Mouse (Mus musculus): ENCODE measurements around the gene Adgrf3.

Adgrf3 gene

DNA sequence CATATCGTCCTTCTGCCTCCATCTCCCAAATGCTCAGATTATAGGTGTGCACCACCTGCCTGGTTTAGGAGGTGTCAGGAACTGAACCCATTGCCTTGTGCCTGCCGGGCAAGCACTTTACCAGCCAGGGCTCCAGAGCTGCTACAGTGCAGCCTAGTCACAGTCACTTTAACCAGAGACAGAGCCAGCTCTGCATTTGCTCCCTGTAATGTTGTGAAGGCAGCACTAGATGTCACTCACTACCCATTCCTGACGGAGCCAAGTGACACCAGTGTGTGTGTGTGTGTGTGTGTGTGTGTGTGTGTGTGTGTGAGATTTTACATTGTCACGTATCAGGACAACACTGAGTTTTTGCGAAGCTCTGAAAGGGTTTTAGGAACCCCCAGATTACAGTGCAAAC is 4.0 kb downstream of the Adgrf3 start:
- no peak for DNase-seq

- no peak for DNase-seq
These were observed 7.3 kb downstream of the Adgrf3 start for GRCm38 (mm10) chr5:30198257-30198656.

DNA sequence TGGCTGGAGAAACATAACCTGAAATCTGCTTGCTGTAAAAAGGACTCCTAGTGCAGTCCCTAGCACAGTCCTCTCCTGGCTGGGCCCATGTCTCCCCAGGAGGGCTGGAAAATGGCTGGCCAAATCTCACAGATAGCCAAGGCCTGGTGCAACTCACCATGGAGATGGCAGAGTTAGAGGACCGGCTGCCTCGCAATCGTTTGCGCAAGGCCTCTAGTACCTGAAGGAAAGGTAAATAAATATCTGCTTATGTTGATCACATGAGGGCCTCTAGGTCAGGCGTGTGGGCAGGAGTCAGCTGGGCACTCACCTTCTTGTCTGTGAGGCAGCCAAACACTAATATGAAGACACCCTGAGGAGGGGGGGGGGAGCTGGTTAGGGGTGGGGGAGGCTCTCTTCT is 10.2 kb downstream of the Adgrf3 start:
- no peak for DNase-seq

DNA sequence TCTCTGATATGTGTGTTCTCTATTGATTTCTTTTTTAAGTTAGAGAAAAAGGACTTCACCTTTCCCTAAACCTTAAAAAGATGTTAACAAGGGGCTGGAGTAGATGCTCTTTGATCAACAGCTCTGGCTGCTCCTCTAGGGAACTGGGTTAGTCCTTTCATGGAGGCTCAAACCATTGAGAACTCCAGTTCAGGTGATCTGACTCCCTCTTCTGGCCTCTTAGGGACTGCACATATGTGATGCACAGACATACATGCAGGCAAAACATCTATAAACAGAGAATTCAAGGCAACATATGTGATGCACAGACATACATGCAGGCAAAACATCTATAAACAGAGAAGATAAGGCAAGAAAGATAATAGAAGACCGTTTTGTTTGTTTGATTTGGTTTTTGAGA is 13.1 kb downstream of the Adgrf3 start:
- no peak for DNase-seq

GRCm38 (mm10) chr5:30187687-30188485 is 17.6 kb downstream of the Adgrf3 start:
- no peak for DNase-seq

DNA sequence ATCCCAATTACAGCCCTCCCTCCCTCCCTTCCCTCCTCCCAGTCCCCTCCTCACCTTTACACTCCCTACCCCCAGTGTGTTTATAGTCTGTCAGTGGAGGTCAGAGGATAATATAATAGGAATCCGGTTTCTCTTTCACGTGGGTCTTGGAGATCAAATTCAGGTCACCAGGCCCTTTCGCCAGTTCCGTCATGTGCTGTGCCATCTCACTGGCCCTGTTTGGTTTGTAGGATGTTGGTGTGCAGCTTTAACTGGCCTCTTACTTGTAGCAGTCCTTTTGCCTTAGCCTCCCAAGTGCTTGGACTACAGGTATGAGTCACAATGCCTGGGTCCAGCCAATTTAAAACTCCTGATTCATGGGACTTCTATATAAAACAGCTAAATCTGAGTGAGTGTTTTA is 29.7 kb downstream of the Adgrf3 start:
- no peak for DNase-seq

DNA sequence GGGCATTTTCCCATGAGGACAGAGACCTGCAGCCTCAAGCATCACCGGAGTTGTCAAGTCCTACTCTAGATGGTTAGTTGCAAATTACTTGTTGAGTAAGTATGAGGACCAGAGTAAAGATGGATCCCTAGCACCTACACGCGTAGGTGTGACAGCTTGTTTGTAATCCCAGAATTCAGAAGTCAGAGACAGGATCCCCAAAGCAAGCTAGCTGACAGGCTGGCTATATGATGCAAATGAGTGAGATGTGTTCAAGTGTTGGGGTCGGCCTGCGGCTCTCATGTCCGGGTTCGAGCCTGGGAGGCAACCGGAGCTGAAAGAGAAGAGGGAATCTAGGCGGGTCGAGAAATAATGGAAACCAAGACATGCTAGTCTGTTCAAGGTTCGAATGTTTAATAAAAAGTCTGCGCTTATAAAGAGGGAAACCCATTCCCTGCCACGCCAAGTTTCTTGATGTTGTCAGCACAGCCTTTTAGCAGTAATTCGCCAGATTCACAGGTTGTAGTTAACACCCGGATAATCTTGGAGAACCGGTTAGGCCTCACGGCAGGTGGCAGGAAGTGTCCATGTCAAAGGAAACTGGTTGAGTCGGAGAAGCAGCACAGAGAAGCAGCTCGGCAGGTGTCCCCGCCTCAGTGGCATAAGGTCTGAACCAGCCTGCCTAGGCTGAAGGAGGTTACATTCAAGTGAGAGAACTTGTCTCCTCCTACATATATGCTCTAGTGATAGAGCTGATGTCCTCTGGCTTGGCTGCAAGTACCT is 32.4 kb downstream of the Adgrf3 start:
- DNase-seq, result no peak

GRCm38 (mm10) chr5:30172115-30172514 is 33.4 kb downstream of the Adgrf3 start:
- no peak for DNase-seq

GRCm38 (mm10) chr5:30170303-30170940 is 35.1 kb downstream of the Adgrf3 start:
- no peak for DNase-seq

GRCm38 (mm10) chr5:30165234-30165946 is 40.1 kb downstream of the Adgrf3 start:
- no peak for DNase-seq

GRCm38 (mm10) chr5:30162339-30162738 is 43.2 kb downstream of the Adgrf3 start:
- DNase-seq, result no peak

DNA sequence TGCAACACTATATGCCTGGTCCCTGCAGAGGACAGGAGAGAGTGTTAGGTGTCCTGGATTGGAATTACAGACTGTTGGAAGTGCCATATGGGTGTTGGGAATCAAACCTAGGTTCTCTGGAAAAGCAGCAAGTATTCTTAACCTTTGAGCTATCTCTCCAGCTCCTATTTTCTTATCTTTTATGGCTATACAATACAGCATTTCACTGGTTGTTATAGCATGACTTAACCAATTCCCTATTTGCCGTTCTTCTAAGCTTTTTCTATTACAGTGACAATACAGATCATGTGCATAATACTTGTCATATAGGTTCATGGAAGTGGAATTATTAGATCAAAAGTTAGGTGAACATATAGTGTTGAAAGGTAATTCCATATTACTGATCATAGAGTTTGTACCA is 43.7 kb downstream of the Adgrf3 start:
- DNase-seq, result no peak

DNA sequence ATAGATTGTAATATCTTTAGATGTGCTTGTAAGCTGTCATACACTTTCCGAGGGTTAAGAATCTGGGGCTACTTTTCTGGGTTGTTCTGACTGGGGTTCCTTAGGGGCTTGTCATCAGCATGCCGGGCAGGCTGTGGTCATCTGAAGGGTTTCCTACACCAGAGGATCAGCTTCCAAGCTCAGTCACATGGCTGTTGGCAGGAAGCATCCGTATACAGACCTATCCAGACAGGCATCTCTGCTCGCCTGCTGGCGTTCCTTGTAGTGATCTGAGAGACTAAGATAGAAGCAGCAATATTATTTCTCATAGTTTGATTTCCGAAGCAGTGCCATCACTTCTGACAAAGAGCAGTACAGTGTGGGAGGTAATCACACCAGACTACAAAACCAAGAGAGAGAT is 45.9 kb downstream of the Adgrf3 start:
- DNase-seq, result no peak

DNA sequence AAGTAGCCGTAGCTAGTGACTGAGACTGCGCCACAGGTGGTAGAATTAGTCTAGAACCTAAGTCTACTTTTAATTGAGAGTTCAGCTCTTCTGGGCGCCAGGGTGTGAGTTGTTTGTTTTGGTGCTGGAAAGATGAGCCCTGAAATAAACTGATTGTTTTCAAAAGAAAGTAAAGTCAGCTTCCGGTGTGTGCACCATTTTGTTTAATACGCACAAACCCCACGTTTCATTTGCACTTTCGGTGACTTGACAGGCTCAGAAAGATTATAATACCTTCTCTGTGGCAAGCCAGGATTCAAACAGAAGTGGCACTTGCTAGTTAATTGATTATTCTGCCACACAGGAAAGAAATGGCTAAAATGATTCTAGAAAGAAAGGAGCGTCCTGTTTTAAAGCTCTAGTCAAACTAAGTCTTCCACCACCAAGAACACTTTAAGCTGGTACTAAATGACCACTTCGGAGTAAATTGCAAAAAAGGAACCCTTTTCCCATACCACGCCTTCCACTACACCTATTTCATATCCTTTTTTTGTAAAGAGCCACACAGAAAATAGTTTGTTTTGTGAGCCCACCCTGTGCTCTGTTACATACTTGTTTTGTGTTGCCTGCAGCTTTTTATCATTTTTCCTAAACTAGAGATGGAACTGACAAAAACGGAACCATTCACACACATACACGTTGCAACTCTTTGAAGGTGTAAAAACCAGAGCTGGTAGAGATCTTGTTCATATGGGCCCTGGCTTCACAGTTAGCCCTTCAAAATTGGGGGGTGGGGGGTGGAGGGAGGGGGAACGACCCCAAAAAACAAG is 49.5 kb downstream of the Adgrf3 start:
- DNase-seq, result no peak

- DNase-seq, result no peak
These were observed 50.1 kb downstream of the Adgrf3 start for GRCm38 (mm10) chr5:30155395-30155792.

DNA sequence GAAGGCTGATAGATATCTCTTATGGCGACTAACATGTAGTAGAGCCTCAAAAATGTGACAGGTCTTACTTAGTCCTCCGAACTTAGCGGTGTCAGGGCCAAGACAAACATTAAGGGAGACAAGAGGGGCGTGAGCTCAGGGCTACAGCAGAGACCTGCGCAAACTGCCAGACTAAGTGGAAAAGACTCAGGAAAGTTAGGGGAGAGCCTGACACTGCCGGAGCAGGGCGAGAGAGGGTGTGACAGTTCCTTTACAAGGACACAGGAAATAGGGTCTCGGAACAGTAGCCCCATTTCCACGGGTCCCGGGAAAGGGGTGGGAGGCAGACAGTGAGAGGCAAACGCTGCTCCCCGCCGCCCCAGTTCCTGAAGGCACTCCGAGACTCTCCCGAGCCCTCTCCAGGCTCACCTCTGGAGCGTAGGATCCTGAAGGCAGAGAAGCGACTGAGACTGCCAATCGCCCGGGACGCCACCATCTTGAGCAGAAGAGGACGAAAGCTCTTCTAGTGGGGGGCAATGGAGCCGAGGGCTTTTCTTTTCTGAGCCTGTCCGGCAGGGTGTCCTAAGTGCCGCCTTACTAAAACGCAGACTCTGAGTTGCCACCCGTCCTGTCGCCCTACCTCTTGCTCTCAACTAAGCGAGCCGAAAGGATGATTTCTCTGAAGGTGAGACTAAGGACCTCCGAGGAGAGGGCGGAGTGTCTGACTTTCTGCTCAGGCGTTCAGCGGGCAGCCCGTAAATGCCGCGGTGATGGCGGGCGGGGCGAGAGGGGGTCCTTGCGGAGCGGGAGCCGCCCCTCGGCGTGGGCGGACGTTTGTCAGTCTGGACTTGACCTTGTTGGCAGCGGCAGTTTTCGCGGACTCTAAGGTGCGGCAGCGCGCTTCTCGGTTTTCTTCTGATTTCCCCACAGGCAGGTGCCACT is 50.8 kb downstream of the Adgrf3 start, which contains the start of the genes Hadha and Hadhb:
Gene Hadha (minus strand): TSS at position 689 of the 921 bp plus-strand sequence.
Gene Hadhb (plus strand): TSS at position 775 of the 921 bp plus-strand sequence.
- peak; percentile 93 for DNase-seq

DNA sequence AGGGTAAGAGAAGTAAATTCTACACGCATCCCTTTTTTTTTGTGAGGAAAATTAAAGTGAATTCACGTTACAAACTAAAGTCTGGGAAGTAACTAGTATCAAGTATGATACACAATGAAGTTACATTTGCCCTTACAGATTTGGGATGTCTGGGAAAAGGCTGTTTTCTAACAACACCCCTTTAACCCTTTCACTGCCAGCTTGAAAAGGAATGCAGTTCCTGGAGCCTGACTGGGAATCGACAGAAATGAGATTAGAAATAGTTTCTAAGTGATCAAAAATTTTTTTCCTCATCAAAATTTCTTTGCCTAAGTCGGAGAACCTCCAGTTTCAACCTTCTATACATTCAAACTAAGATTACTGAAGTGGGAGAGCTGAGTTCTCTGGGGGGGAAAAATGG is 51.5 kb downstream of the Adgrf3 start:
- no peak for DNase-seq

GRCm38 (mm10) chr5:30153222-30153621 is 52.3 kb downstream of the Adgrf3 start:
- no peak for DNase-seq

- peak; percentile 48 for DNase-seq
These were observed 53.1 kb downstream of the Adgrf3 start for GRCm38 (mm10) chr5:30152413-30152812.

DNA sequence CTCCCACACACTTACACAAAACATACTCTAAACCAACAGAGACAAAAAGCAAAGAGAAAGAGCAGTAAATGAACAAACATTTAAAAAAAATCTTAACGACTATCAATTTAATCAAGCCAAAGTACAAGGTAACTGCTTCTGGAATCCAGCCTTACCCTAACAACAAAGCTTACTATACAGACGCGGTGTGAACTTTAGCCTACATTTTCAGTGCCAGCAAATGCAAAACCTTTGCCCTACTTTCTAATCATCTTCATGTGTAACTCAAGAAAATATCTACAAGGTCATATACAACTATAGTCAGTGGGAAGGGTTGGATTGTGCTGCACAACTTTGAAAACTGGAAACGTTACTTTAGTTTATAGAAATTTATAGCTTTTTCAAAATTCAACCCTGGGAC is 53.5 kb downstream of the Adgrf3 start:
- peak; percentile 61 for DNase-seq

All from kidney, adult 11 months (tissue).